Mouse (Mus musculus): Measurements from ENCODE around the gene Mok. TPM values are rescaled to one million over a fixed set of nuclear protein-coding genes. Genes with fewer than 3 reads are reported as not detected.

Gene Mok
- total RNA-seq, 2 experiments from 2014 or later, result 13.2 to 16.5 TPM

DNA sequence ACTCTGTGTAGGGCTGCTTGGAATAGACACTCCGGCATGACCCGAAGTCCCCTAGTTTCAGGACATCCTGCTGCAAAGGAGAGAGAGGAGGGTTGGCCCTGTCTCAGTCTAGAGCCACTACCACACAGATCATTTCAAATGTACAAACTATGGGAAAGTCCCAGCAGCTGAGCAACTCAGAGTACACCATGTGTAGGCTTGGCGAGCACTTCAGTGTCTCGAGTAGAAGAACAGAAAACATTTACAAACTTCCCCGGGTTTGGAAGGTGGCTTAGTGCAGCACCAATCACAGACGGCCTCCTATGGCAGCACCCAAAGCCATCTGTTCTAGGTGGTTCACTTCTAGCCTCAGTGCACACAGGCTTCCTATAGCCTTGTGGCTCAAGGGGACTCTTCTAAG is 27.1 kb downstream of the Mok start:
- intact Hi-C loops (cut with DNase I), result no loop called here

DNA sequence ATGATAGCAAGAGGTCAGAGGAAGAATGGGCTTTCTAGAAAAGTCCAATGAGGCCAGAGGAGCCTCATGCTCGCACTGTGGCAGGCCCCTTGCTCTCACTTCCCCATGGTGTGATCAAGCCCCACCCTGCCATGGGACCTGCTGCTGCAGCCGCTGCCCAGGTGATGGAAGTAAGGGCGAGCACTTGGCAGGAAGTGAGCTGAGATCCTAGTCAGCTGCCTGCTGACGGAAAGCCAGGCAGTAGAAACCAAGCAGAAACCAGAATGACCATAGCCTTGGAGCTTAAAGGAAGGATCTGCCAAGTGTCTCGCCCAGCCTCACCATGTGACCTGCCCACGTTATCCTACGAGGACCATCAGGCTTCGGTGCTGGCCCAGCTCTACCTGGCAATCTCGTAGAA is 27.6 kb downstream of the Mok start:
- intact Hi-C loops (cut with DNase I), result no loop called here

More for the DNA sequence above, 27.1 kb downstream of the Mok start:
- DNase-seq, result no peak

DNA sequence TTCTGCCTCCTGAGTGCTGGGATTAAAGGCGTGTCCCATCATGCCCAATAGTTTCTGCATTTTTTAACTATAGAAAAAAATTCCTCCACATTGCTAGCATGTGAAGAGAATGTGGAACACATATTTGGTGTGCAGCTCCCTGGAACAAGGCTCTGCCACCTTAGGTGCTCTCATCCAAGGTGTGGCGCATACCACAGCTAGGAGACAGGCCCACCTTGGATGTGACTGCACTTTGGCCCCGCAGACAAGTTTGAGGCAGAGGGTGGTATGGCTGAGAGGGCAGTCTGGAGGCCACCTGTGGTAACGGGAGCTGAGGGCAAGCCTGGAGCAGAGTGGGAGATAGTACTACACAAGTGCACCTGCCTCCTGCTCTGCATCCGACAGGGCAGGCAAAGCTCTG is 31.9 kb downstream of the Mok start:
- DNase-seq, result no peak
- intact Hi-C loops (cut with DNase I), result no loop called here

More for the DNA sequence above, 27.6 kb downstream of the Mok start:
- DNase-seq, result no peak

DNA sequence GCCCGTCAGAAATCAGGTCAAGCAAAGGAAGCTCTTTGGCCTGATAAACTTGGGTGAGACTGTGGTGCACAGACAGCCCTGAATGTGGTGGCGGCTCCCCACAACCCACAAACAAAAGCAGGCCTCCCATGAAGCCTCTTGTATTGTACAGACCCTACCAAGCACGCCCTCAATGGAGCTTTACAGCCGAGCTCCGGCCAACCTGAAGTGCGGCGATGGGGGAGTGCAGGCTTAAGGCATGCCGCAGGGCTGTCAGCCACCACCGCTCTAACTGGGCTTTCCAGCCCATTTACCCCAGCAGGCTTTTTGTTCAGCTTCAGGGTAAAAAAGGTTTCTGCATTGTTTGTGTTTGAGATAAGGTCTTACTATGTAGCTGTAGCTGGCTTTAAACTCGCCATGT is 32.3 kb downstream of the Mok start:
- no peak for DNase-seq
- intact Hi-C loops (cut with DNase I), result no loop called here

DNA sequence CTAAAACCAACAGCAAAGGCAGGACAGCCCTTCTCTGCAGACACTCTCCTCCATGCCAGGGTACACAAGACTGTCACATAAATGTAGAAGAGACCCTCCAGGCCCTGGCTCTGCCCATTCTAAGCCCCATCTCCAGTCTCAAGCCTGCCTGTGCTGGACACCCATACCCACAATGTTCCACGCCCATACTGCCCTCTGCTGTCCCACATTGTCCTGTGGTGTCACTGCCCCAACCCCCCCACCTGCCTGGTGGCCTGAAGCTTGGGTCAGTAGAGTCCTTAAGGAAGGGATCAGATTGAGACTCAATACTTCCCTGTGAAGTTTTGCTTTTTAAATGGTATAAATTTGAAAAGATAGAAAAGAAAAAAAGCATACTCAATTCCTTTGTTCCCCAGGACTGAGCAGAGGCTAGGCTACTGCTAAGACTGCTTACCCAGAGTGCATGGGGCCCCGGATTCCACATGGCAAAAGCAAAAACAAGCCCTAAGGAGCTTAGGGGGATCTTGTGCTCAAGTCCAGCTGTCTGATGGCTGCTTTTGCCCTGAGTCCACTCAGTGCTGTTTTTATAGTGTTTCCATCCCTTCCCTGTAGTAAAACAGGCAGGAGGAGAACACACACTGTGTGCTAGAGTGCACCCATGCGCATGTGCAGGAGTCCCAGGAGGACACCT is 34.3 kb downstream of the Mok start:
- peak; percentile 40 for DNase-seq
- intact Hi-C loops (cut with DNase I), result no loop called here

DNA sequence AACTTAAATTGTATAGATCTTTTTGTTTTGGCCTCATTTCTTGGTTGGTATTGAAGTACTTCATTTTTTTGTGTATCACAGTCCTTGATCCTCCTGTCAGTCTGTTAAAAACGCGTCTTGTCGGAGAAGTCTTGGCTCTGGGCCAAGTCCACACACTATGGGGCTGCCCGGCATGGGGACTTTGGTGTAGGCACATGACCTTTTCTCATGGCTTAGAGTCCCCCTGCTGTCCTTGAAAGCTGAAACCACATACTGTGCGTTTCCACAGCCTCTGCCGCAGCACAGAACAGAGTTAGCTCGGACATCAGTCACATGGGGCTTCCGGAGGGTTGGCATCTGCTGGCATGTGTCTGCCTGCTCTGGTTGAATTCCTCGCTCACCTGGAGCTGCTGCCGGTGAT is 36.5 kb downstream of the Mok start:
- DNase-seq, result peak; percentile 61
- intact Hi-C loops (cut with DNase I), result loop anchor here (5.0 kb wide), 1 partner anchor 67 kb away; the partner anchor contains the start of gene Wdr20

DNA sequence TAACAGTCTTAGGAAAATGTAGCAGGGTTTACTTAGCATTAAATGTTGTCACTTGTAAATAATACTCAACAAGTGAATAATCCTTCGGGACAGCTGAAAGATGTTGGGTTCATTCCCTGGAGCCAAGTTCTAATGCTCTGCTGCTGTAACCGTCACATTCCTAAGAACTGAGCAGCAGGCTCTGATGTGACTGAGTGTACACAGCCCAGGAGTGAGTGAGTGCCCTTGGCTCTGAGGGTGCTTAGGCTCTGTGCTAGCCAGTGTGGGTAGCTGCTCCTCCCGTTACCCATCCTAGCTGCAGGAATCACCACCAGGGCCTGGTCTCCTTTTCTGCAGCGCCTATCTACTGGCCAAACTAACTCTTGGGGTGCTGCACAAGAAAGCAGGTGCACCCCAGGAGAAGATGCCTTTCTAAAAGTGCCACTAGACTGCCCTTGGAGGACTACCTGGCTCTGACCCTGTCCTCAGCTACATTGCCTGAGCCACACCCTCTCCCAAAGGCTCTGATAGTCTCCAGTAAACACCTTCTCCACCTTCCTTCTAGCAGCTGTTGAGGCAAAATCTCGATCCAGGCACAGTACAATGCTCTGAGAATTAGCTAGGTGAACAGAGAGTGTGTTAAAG is 38.0 kb downstream of the Mok start:
- no peak for DNase-seq
- intact Hi-C loops (cut with DNase I), result loop anchor here (5.0 kb wide), 1 partner anchor 65 kb away; the partner anchor contains the start of gene Wdr20

DNA sequence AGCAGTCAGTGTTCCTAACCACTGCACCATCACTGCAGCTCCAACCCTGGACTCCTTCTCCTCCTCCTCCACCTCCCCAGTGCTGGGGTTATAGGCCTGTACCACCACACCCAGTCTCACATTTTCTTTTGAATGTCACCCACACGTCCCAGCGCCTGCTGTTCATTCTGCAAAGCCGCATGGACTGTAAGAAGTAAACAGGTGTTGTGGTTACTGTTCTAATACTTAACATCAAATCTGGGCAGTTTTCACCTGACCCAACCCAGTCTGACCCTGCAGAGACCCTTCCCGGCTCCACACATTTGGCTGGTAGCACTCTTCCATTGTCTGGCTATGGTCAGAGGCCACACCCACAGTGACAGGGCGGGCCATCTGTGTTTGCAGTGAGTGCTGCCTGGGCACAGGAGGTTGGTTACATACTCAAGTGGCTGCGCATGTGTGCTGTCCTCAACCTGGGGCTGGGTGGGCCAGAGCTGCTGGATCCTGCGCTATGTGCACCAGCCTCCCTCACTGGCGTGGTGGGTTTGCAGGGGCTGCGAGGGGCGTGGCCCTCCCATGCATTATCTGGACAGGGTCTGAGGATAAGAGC is 38.8 kb downstream of the Mok start:
- no peak for DNase-seq
- intact Hi-C loops (cut with DNase I), result loop anchor here (5.0 kb wide), 1 partner anchor 65 kb away; the partner anchor contains the start of gene Wdr20

DNA sequence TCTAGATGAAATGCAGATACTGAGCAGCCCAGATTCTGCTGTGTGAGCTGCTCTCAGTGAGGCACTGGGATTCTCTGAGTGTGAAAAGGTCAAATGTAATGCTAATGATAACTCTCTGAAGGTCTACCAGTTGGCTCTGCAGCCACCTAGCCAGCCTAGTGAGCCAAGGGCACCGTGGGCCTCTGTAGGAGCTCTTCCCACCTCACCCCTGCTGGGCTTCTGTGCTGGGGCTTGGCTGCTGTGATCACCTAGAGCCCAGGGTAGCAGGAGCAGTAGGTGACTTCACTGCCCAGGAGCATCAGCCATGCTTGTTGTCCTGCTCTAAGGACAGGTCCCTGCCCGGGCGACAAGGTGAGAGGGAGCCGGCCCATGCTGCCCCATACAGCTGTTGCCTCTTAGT is 41.5 kb downstream of the Mok start:
- intact Hi-C loops (cut with DNase I), result no loop called here
- DNase-seq, result no peak

DNA sequence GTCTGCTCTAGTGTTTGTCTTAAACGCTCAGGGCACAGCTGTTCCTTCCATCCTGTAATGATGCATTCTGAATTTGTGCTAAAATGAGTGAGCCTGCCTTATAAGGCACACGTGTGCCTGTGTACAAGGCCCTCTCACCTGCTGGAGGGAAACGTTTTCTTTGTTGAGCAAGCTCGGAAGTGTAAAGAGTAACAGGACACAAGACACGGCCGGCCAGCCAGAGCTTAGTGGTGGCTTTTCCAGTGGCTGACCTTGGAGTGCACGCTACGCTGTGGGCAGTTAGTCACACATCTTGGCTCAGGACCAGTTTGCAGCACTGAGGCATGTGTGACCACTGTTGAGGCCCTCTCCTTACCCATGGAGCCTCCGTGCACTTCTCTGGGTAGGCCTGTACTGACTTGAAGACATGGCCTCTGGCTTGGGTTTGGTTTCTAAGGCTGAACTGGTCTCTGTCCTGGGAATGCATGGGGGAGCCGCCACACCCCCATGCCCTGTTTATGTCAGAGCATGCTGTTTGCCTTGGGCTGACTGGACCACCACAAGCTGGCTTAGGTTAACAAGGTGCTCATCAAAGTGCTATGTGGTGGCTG is 42.8 kb downstream of the Mok start:
- intact Hi-C loops (cut with DNase I), result no loop called here
- DNase-seq, result no peak

DNA sequence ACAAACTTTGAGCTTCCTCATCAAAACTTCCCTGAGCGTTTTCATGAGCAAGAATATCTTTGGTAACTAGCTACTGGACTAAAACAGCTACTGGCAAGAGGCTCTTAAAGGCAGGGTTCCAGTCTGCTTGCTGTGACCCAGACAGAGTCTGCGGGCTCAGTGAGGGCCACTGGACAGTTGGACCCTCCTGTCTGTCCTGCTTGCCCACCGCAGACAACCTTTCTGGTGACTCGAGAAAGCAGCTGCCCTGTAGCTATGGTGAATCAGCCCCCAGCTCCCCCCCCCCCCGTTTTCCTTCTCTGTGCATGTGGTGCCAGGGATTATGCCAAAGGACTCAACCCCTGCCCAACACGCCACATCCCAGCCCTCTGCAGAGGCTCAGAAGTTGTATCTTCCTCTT is 43.5 kb downstream of the Mok start:
- intact Hi-C loops (cut with DNase I), result no loop called here
- no peak for DNase-seq

DNA sequence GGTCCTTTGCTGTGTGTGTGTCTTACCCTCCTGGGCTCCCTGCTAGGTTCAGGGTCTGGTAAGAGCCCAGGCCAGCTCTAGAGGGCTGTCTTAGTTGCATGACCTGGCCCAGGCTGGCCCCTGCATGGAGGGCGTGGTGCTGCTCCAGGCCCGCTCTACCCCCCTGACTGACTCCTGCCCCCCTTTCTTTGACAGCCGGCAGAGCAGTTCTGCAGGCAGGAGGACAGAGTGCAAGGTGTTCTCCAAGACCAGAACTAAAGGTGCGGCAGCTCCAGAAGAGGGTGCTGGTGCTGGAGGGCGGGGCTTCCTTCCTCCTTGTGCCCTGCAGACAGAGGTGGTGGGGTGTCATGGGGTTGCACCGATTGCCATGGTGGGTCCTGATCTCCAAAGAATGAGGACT is 44.0 kb downstream of the Mok start:
- intact Hi-C loops (cut with DNase I), result no loop called here
- no peak for DNase-seq

DNA sequence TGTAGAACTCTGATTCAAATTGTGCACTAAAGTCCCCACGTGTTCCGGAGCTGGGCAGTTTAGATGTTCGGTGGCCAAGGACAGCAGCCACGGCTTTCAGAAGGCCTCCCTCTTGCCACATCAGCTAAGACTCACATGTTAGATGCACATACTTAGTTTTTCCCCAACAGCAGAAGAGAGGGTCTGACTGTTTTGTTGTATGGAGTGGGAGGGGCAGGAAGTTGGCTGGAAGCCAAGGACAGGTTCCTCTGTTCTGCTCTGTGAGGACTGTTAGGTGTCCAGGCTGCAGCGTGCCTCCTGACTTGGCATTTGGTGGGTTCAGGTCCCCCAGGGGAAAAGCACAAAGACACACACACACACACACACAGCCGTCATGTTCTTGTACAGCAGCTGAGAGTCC is 45.7 kb downstream of the Mok start:
- intact Hi-C loops (cut with DNase I), result no loop called here
- DNase-seq, result no peak

DNA sequence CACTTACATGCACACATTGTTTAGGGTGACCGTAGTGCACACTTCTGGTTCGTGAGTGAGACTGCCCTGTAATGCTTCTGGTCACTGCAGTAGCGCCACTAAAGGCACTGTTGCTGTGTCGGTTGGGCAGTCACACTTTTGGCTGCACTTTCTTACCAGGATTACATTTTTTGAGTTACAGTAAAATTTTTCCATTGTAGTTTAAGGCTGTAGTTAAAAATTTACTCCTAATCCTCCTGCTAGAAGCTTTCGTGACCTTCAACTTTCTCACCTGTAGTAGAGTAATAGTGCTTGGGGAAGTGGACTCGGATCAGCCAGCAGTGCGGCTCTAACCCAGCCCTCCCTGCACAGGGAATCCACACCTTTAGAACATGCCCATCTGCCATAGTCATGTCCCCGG is 49.7 kb downstream of the Mok start:
- no peak for DNase-seq
- intact Hi-C loops (cut with DNase I), result no loop called here

DNA sequence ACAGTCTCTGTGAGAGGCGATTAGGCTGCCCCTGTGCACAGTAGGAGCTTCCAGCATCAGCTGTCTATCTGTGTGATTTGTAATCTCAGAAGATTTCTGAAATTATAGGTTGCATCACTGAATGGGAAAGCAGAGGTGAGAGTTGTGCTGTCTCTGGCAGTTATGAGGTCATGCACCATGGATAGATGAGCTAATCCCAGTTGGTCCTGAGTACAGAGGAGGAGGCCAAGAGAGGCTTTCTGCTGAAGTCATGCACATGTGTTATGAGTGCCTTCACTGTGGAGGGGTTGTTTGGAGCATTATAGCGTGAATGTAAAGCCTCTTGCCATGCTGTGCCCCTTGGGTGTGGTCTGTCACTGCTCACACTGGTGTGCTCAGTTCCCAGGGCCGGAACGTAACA is 50.2 kb downstream of the Mok start:
- DNase-seq, result no peak
- intact Hi-C loops (cut with DNase I), result no loop called here

DNA sequence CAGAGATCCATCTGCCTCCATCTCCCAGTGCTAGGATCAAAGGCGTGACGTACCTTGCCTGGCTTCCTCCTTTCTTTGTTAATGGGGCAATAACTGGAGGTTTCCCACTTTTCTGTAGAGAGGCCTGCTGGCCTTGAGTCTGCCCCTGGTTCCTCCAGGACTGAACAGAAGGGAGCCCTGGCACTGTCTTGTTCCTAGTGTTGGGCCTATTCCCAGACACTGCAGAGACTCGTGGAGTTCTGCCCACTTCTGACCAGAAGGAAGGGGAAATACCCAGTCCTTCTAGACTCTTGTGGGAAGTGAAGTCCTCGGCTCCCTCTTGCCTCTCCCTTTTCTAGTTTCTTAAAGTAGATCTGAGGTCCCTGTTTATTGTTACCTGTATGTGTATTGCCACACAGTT is 54.5 kb downstream of the Mok start:
- DNase-seq, result peak; percentile 61
- intact Hi-C loops (cut with DNase I), result no loop called here

DNA sequence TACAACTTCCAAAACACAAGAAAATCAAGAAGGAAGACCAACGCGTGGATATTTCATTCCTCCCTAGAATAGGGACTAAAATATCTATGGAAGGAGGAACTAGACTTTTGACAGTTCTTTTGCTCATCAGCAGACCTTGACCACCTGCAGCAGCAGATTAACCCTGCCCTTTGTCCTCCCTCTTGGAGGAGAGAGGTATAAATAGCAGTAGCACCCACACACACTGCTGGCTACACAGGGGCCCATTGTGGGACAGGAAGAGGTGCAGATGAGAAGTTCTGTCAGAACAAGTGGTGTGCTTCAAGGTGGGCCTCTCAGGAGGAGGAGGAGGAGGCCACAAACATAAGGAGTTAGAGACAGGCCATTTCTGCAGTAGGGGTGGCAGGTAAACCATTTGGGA is 56.5 kb downstream of the Mok start:
- DNase-seq, result no peak
- intact Hi-C loops (cut with DNase I), result no loop called here

DNA sequence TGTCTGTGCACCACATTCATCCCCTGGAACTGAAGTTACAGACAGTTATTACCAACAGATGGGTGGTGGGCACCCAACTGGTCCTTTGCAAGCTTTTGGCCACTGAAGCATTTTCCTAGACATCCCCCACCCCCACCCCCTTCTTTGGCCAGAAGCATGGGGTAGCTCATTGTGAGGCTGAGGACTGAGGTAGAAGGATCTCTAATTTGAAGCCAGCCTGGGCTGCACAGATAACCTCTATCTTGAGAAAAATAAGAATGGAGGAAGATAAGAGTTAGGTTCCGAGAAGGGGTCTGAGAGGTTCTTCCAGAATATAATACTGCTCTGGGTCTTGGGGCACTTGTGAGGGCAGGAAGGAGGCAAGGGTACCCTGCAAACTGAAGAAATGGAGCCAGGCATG is 58.5 kb downstream of the Mok start:
- no peak for DNase-seq
- intact Hi-C loops (cut with DNase I), result no loop called here

DNA sequence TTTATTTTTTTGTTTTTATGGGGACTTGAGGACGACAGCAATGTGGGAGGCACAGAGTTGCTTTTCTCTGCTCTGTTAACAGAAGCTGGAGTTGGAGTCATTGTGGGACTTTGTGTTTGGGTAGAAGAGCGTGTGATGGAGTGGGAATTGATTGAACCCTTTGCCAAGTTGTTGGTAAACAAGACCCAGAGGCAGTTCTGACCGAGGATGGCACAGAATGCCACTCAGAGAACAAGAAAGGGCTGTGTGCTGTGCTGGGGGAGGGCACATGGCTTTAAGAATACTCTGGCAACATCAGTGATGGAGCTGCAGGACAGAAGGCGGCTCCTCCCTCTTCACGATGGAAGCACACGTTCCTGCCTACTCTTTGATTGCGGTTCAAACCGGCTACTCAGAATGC is 59.6 kb downstream of the Mok start:
- intact Hi-C loops (cut with DNase I), result no loop called here
- DNase-seq, result peak; percentile 31

DNA sequence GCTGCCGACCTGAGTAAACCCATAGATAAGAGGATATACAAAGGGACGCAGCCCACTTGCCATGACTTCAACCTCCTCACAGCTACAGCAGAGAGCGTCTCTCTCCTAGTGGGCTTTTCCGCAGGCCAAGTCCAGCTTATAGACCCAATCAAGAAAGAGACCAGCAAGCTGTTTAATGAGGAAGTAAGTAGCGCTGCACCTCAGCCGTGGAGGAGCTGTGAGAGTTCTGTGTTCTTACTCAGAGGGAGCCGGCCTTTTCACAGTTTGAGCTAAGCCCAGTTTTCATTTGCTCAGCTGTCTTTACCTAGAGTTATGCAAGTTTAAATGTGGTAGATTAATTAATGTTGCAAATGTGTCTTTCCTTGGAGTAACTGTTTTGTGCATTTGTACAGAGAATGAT is 61.4 kb downstream of the Mok start:
- no peak for DNase-seq
- intact Hi-C loops (cut with DNase I), result no loop called here

DNA sequence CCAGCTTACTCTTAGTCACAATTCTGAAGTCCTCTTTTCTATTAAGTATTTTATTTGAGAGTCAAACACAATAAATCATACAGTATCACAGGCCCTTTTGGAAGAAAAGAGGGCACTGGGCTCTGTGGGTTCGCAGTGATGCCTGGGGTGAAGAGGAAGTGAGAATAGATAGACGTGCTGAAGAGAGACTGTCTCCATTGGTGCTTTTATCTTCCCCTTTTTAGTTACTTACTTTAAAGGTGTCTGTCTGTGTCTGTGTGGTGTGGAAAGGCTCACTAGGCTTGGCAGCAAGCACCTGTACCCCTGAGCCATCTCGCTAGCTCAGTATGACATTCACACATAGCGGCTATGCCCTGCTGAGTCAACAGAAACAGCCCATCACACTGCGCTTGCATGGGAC is 62.9 kb downstream of the Mok start:
- DNase-seq, result no peak
- intact Hi-C loops (cut with DNase I), result no loop called here
